Mouse (Mus musculus) hindlimb bud, embryonic 11.5 days (tissue): Measurements from ENCODE around the gene Gm10715.
"Not testable (repeated sequence)": the region's sequence is repeated elsewhere in the genome, so short reads cannot be mapped to it uniquely, and the experiment has no call there.

Experiments
- DNase-seq: peaks from one replicate; pipeline ENCODE4 v3.0.0-alpha.2; 2012; ENCODE audit warnings: low read depth, low spot score; ENCODE audit errors: extremely low spot score

Gene Gm10715

DNA sequence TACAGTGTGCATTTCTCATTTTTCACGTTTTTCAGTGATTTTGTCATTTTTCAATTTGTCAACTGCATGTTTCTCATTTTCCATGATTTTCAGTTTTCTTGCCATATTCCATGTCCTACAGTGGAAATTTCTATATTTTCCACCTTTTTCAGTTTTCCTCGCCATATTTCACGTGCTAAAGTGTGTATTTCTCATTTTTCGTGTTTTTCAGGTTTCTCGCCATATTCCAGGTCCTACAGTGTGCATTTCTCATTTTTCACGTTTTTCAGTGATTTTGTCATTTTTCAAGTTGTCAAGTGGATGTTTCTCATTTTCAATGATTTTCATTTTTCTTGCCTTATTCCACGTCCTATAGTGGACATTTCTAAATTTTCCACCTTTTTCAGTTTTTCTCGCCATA, at the start of gene Gm10715:
Gene Gm10715 (plus strand): TSS at position 301 of the 400 bp plus-strand sequence.
- DNase-seq: not testable (repeated sequence)

DNA sequence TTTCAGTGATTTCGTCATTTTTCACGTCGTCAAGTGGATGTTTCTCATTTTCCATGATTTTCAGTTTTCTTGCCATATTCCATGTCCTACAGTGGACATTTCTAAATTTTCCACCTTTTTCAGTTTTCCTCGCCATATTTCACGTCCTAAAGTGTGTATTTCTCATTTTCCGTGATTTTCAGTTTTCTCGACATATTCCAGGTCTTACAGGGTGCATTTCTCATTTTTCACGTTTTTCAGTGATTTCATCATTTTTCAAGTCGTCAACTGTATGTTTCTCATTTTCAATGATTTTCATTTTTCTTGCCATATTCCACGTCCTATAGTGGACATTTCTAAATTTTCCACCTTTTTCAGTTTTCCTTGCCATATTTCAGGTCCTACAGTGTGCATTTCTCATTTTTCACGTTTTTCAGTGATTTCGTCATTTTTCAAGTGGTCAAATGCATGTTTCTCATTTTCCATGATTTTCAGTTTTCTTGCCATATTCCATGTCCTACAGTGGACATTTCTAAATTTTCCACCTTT, 36.2 kb upstream of the Gm10715 start, which contains the start of gene Gm10722:
Gene Gm10722 (plus strand): TSS at position 478 of the 528 bp plus-strand sequence.
- peak; percentile 97 for DNase-seq

DNA sequence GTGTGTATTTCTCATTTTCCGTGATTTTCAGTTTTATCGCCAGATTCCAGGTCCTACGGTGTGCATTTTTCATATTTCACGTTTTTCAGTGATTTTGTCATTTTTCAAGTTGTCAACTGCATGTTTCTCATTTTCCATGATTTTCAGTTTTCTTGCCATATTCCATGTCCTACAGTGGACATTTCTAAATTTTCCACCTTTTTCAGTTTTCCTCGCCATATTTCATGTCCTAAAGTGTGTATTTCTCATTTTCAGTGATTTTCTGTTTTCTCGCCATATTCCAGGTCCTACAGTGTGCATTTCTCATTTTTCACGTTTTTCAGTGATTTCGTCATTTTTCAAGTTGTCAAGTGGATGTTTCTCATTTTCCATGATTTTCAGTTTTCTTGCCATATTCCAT, 35.7 kb upstream of the Gm10715 start:
- DNase-seq: not testable (repeated sequence)

DNA sequence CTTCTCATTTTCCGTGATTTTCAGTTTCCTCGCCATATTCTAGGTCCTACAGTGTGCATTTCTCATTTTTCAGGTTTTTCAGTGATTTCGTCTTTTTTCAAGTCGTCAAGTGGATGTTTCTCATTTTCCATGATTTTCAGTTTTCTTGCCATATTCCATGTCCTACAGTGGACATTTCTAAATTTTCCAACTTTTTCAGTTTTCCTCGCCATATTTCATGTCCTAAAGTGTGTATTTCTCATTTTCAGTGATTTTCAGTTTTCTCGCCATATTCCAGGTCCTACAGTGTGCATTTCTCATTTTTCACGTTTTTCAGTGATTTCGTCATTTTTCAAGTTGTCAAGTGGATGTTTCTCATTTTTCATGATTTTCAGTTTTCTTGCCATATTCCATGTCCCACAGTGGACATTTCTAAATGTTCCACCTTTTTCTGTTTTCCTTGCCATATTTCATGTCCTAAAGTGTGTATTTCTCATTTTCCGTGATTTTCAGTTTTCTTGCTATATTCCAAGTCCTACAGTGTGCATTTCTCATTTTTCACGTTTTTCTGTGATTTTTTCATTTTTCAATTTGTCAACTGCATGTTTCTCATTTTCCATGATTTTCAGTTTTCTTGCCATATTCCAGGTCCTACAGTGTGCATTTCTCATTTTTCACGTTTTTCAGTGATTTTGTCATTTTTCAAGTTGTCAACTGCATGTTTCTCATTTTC, 34.6 kb upstream of the Gm10715 start:
- peak; percentile 46 for DNase-seq

DNA sequence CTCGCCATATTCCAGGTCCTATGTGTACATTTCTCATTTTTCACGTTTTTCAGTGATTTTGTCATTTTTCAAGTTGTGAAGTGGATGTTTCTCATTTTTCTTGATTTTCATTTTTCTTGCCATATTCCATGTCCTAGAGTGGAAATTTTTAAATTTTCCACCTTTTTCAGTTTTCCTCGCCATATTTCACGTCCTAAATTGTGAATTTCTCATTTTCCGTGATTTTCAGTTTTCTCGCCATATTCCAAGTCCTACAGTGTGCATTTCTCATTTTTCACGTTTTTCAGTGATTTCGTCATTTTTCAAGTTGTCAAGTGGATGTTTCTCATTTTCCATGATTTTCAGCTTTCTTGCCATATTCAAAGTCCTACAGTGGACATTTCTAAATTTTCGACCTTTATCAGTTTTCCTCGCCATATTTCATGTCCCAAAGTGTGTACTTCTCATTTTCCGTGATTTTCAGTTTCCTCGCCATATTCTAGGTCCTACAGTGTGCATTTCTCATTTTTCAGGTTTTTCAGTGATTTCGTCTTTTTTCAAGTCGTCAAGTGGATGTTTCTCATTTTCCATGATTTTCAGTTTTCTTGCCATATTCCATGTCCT, 33.8 kb upstream of the Gm10715 start, which contains the start of gene Gm11168:
Gene Gm11168 (plus strand): TSS at position 553 of the 603 bp plus-strand sequence.
- not testable (repeated sequence) for DNase-seq

DNA sequence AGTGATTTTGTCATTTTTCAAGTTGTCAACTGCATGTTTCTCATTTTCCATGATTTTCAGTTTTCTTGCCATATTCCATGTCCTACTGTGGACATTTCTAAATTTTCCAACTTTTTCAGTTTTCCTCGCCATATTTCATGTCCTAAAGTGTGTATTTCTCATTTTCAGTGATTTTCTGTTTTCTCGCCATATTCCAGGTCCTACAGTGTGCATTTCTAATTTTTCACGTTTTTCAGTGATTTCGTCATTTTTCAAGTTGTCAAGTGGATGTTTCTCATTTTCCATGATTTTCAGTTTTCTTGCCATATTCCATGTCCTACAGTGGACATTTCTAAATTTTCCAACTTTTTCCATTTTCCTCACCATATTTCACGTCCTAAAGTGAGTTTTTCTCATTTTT, 30.5 kb upstream of the Gm10715 start:
- DNase-seq: not testable (repeated sequence)

DNA sequence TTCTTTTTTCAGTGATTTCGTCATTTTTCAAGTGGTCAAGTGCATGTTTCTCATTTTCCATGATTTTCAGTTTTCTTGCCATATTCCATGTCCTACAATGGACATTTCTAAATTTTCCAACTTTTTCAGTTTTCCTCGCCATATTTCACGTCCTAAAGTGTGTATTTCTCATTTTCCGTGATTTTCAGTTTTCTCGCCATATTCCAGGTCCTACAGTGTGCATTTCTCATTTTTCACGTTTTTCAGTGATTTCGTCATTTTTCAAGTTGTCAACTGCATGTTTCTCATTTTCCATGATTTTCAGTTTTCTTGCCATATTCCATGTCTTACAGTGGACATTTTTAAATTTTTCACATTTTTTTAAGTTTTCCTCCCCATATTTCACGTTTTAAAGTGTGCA, 30.0 kb upstream of the Gm10715 start:
- DNase-seq: not testable (repeated sequence)

DNA sequence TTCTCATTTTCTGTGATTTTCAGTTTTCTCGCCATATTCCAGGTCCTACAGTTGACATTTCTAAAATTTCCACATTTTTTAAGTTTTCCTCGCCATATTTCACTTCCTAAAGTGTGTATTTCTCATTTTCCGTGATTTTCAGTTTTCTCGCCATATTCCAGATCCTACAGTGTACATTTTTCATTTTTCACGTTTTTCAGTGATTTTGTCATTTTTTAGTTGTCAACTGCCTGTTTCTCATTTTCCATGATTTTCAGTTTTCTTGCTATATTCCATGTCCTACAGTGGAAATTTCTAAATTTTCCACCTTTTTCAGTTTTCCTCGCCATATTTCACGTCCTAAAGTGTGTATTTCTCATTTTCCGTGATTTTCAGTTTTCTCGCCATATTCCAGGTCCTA, 29.4 kb upstream of the Gm10715 start:
- peak; percentile 73 for DNase-seq

DNA sequence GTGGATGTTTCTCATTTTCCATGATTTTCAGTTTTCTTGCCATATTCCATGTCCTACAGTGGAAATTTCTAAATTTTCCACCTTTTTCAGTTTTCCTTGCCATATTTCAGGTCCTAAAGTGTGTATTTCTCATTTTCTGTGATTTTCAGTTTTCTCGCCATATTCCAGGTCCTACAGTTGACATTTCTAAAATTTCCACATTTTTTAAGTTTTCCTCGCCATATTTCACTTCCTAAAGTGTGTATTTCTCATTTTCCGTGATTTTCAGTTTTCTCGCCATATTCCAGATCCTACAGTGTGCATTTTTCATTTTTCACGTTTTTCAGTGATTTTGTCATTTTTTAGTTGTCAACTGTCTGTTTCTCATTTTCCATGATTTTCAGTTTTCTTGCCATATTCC, 27.3 kb upstream of the Gm10715 start:
- DNase-seq: not testable (repeated sequence)

DNA sequence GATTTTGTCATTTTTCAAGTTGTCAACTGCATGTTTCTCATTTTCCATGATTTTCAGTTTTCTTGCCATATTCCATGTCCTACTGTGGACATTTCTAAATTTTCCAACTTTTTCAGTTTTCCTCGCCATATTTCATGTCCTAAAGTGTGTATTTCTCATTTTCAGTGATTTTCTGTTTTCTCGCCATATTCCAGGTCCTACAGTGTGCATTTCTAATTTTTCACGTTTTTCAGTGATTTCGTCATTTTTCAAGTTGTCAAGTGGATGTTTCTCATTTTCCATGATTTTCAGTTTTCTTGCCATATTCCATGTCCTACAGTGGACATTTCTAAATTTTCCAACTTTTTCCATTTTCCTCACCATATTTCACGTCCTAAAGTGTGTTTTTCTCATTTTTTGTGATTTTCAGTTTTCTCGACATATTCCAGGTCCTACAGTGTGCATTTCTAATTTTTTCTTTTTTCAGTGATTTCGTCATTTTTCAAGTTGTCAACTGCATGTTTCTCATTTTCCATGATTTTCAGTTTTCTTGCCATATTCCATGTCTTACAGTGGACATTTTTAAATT, 24.5 kb upstream of the Gm10715 start:
- DNase-seq: not testable (repeated sequence)

DNA sequence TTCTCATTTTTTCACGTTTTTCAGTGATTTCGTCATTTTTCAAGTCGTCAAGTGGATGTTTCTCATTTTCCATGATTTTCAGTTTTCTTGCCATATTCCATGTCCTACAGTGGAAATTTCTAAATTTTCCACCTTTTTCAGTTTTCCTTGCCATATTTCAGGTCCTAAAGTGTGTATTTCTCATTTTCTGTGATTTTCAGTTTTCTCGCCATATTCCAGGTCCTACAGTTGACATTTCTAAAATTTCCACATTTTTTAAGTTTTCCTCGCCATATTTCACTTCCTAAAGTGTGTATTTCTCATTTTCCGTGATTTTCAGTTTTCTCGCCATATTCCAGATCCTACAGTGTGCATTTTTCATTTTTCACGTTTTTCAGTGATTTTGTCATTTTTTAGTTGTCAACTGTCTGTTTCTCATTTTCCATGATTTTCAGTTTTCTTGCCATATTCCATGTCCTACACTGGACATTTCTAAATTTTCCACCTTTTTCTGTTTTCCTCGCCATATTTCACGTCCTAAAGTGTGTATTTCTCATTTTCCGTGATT, 23.9 kb upstream of the Gm10715 start, which contains the start of gene Gm10721:
Gene Gm10721 (plus strand): TSS at position 408 of the 547 bp plus-strand sequence.
- not testable (repeated sequence) for DNase-seq

DNA sequence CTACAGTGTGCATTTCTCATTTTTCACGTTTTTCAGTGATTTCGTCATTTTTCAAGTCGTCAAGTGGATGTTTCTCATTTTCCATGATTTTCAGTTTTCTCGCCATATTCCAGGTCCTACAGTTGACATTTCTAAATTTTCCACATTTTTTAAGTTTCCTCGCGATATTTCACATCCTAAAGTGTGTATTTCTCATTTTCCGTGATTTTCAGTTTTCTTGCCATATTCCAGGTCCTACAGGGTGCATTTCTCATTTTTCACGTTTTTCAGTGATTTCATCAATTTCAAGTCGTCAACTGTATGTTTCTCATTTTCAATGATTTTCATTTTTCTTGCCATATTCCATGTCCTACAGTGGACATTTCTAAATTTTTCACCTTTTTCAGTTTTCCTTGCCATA, 21.3 kb upstream of the Gm10715 start, which contains the start of gene Gm10720:
Gene Gm10720 (plus strand): TSS at position 301 of the 400 bp plus-strand sequence.
- DNase-seq: not testable (repeated sequence)

DNA sequence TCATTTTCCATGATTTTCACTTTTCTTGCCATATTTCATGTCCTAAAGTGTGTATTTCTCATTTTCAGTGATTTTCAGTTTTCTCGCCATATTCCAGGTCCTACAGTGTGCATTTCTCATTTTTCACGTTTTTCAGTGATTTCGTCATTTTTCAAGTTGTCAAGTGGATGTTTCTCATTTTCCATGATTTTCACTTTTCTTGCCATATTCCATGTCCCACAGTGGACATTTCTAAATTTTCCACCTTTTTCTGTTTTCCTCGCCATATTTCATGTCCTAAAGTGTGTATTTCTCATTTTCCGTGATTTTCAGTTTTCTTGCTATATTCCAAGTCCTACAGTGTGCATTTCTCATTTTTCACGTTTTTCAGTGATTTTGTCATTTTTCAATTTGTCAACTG, 20.8 kb upstream of the Gm10715 start:
- DNase-seq: not testable (repeated sequence)

DNA sequence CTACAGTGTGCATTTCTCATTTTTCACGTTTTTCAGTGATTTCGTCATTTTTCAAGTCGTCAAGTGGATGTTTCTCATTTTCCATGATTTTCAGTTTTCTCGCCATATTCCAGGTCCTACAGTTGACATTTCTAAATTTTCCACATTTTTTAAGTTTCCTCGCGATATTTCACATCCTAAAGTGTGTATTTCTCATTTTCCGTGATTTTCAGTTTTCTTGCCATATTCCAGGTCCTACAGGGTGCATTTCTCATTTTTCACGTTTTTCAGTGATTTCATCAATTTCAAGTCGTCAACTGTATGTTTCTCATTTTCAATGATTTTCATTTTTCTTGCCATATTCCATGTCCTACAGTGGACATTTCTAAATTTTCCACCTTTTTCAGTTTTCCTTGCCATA, 19.6 kb upstream of the Gm10715 start, which contains the start of gene Gm10719:
Gene Gm10719 (plus strand): TSS at position 301 of the 400 bp plus-strand sequence.
- not testable (repeated sequence) for DNase-seq

DNA sequence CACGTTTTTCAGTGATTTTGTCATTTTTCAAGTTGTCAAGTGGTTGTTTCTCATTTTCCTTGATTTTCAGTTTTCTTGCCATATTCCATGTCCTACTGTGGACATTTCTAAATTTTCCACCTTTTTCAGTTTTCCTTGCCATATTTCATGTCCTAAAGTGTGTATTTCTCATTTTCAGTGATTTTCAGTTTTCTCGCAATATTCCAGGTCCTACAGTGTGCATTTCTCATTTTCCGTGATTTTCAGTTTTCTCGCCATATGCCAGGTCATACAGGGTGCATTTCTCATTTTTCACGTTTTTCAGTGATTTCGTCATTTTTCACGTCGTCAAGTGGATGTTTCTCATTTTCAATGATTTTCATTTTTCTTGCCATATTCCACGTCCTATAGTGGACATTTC, 17.7 kb upstream of the Gm10715 start:
- DNase-seq: not testable (repeated sequence)

DNA sequence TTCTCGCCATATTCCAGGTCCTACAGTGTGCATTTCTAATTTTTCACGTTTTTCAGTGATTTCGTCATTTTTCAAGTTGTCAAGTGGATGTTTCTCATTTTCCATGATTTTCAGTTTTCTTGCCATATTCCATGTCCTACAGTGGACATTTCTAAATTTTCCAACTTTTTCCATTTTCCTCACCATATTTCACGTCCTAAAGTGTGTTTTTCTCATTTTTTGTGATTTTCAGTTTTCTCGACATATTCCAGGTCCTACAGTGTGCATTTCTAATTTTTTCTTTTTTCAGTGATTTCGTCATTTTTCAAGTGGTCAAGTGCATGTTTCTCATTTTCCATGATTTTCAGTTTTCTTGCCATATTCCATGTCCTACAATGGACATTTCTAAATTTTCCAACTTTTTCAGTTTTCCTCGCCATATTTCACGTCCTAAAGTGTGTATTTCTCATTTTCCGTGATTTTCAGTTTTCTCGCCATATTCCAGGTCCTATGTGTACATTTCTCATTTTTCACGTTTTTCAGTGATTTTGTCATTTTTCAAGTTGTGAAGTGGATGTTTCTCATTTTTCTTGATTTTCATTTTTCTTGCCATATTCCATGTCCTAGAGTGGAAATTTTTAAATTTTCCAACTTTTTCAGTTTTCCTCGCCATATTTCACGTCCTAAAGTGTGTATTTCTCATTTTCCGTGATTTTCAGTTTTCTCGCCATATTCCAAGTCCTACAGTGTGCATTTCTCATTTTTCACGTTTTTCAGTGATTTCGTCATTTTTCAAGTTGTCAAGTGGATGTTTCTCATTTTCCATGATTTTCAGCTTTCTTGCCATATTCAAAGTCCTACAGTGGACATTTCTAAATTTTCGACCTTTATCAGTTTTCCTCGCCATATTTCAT, 16.6 kb upstream of the Gm10715 start:
- DNase-seq: not testable (repeated sequence)

DNA sequence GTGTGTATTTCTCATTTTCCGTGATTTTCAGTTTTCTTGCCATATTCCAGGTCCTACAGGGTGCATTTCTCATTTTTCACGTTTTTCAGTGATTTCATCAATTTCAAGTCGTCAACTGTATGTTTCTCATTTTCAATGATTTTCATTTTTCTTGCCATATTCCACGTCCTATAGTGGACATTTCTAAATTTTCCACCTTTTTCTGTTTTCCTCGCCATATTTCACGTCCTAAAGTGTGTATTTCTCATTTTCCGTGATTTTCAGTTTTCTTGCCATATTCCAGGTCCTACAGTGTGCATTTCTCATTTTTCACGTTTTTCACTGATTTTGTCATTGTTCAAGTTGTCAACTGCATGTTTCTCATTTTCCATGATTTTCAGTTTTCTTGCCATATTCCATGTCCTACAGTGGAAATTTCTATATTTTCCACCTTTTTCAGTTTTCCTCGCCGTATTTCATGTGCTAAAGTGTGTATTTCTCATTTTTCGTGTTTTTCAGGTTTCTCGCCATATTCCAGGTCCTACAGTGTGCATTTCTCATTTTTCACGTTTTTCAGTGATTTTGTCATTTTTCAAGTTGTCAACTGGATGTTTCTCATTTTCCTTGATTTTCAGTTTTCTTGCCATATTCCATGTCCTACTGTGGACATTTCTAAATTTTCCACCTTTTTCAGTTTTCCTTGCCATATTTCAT, 14.2 kb upstream of the Gm10715 start:
- peak; percentile 93 for DNase-seq

DNA sequence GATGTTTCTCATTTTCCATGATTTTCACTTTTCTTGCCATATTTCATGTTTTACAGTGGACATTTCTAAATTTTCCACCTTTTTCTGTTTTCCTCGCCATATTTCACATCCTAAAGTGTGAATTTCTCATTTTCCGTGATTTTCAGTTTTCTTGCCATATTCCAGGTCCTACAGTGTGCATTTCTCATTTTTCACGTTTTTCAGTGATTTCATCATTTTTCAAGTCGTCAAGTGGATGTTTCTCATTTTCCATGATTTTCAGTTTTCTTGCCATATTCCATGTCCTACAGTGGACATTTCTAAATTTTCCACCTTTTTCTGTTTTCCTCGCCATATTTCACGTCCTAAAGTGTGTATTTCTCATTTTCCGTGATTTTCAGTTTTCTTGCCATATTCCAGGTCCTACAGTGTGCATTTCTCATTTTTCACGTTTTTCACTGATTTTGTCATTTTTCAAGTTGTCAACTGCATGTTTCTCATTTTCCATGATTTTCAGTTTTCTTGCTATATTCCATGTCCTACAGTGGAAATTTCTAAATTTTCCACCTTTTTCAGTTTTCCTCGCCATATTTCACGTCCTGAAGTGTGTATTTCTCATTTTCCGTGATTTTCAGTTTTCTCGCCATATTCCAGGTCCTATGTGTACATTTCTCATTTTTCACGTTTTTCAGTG, 13.2 kb upstream of the Gm10715 start, which contains the start of gene Gm10718:
Gene Gm10718 (plus strand): TSS at position 236 of the 673 bp plus-strand sequence.
- DNase-seq: not testable (repeated sequence)
